Mouse (Mus musculus) C2C12 (cell line): ENCODE results near the gene Ltbp4. TPM values are rescaled to one million over a fixed set of nuclear protein-coding genes. Genes with fewer than 3 reads are reported as not detected.
A peak's percentile ranks its signal among the peaks of the same experiment; 100 is the strongest.

Source experiments
- H3K27me3 ChIP-seq: one replicate; pipeline ENCODE4 v1.6.1; 2011; ENCODE audit not compliant: control insufficient read depth, insufficient read depth, insufficient read length
- H3K36me3 ChIP-seq: one replicate; pipeline ENCODE4 v1.6.1; 2011; ENCODE audit not compliant: control insufficient read depth, insufficient read depth
- H3K4me3 ChIP-seq: one replicate; pipeline ENCODE4 v1.5.1; 2011; ENCODE audit warnings: mild to moderate bottlenecking, control low read depth; ENCODE audit not compliant: poor library complexity, insufficient read depth, severe bottlenecking
- H3K79me2 ChIP-seq: one replicate; pipeline ENCODE4 v1.6.1; 2011; ENCODE audit not compliant: control insufficient read depth, insufficient read depth
- H3K79me3 ChIP-seq: one replicate; pipeline ENCODE4 v1.6.1; 2011; ENCODE audit warnings: low read depth, control low read depth
- H3ac ChIP-seq: one replicate; pipeline ENCODE3; 2011; ENCODE audit warnings: low read depth; ENCODE audit not compliant: control insufficient read depth, insufficient read length
- CEBPB ChIP-seq: IDR thresholded peaks from one replicate; pipeline ENCODE4 v1.6.1; 2011; ENCODE audit warnings: low read depth, mild to moderate bottlenecking, control low read depth, moderate library complexity
- CTCF ChIP-seq: IDR thresholded peaks from one replicate; pipeline ENCODE4 v1.5.1; 2011; ENCODE audit not compliant: control insufficient read depth, insufficient read depth, insufficient read length
- FOSL1 ChIP-seq: IDR thresholded peaks from one replicate; pipeline ENCODE4 v1.8.0; 2011; ENCODE audit warnings: mild to moderate bottlenecking, low read length; ENCODE audit not compliant: poor library complexity, insufficient read depth, severe bottlenecking
- MAX ChIP-seq: IDR thresholded peaks from one replicate; pipeline ENCODE4 v1.6.1; 2011; ENCODE audit warnings: mild to moderate bottlenecking, control low read depth
- MYOD1 ChIP-seq: IDR thresholded peaks from one replicate; pipeline ENCODE4 v1.6.1; 2011; ENCODE audit warnings: low read depth; ENCODE audit not compliant: control insufficient read depth, insufficient read length
- MYOG ChIP-seq: IDR thresholded peaks from one replicate; pipeline ENCODE4 v1.6.1; 2011; ENCODE audit not compliant: control insufficient read depth, insufficient read length; ENCODE audit errors: extremely low read depth
- USF1 ChIP-seq: IDR thresholded peaks from one replicate; pipeline ENCODE4 v1.6.1; 2011; ENCODE audit warnings: low read depth, mild to moderate bottlenecking, control low read depth, moderate library complexity
- polyA plus RNA-seq: library from polyadenylated mRNA; unstranded; fragments of >200 nt; fragmentation: generic; extraction: Trizol; gene quantifications from one replicate; pipeline ENCODE4 v1.2.1, GENCODE M21; 2012; ENCODE audit warnings: missing spikeins

Ltbp4 gene
- polyA plus RNA-seq, 1 experiment: 22.9 TPM

GRCm38 (mm10) chr7:27261888-27262287 is 75.6 kb downstream of the Ltbp4 start:
- H3K4me3 ChIP-seq: no peak overlapping the region

GRCm38 (mm10) chr7:27260856-27261255 is 76.6 kb downstream of the Ltbp4 start:
- Histone ChIP-seq H3K27me3 (no peaks in the 10 kb centered on the region), H3K4me3 (no peak overlapping the region), H3ac (no peak overlapping the region), H3K36me3 (no peaks in the 10 kb centered on the region), H3K79me2 (peaks cover 5% of the 10 kb centered on the region), H3K79me3 (no peaks in the 10 kb centered on the region)
- TF ChIP-seq USF1 (no peak), CTCF (no peak), MYOD1 (no peak), FOSL1 (no peak), CEBPB (no peak), MYOG (no peak)

More at GRCm38 (mm10) chr7:27261888-27262287, 75.6 kb downstream of the Ltbp4 start:
- H3K27me3 ChIP-seq: no peaks in the 10 kb centered on the region
- TF ChIP-seq CTCF (no peak), MYOG (no peak), CEBPB (no peak), MAX (no peak), USF1 (no peak), MYOD1 (no peak), FOSL1 (no peak)
- H3ac ChIP-seq: no peak overlapping the region
- peaks cover 5% of the 10 kb centered on the region for H3K79me2 ChIP-seq
- no peaks in the 10 kb centered on the region for H3K36me3 ChIP-seq
- no peaks in the 10 kb centered on the region for H3K79me3 ChIP-seq

- Histone ChIP-seq H3K79me2 (peaks cover 5% of the 10 kb centered on the region), H3K4me3 (no peak overlapping the region), H3K79me3 (no peaks in the 10 kb centered on the region), H3K36me3 (no peaks in the 10 kb centered on the region), H3K27me3 (no peaks in the 10 kb centered on the region), H3ac (peak overlapping the region; percentile 54)
- TF ChIP-seq CTCF (no peak), MYOD1 (peak; percentile 29)
These were observed 77.7 kb downstream of the Ltbp4 start for GRCm38 (mm10) chr7:27259771-27260170.

GRCm38 (mm10) chr7:27259271-27259721 is 78.2 kb downstream of the Ltbp4 start:
- Histone ChIP-seq H3K79me2 (peaks cover 5% of the 10 kb centered on the region), H3K4me3 (peak overlapping the region; percentile 46), H3K27me3 (no peaks in the 10 kb centered on the region), H3K79me3 (no peaks in the 10 kb centered on the region), H3ac (peak overlapping the region; percentile 54), H3K36me3 (no peaks in the 10 kb centered on the region)
- no peak for TF ChIP-seq MYOG

- H3K79me3 ChIP-seq: no peaks in the 10 kb centered on the region
- H3K36me3 ChIP-seq: no peaks in the 10 kb centered on the region
- H3K4me3 ChIP-seq: peak within 1 kb of the TSS; percentile 46
- peak within 1 kb of the TSS; percentile 54 for H3ac ChIP-seq
- TF ChIP-seq MYOG (no peak), CTCF (no peak), MYOD1 (no peak), FOSL1 (no peak), CEBPB (no peak), USF1 (no peak), MAX (no peak)
- peaks cover 5% of the 10 kb centered on the region for H3K79me2 ChIP-seq
- no peaks in the 10 kb centered on the region for H3K27me3 ChIP-seq
These were observed 79.1 kb downstream of the Ltbp4 start, which contains the start of gene Numbl for GRCm38 (mm10) chr7:27258205-27258899. Gene Numbl, plus strand, starts transcription at chr7:27258433.

- no peaks in the 10 kb centered on the region for H3K27me3 ChIP-seq
- H3K4me3 ChIP-seq: no peak overlapping the region
- TF ChIP-seq CTCF: no peak
- TF ChIP-seq CEBPB: no peak
- TF ChIP-seq USF1: no peak
- no peak for TF ChIP-seq MAX
- no peak for TF ChIP-seq MYOG
- TF ChIP-seq FOSL1: no peak
- no peak for TF ChIP-seq MYOD1
- peak overlapping the region; percentile 13 for H3ac ChIP-seq
- peaks cover 5% of the 10 kb centered on the region for H3K79me2 ChIP-seq
- no peaks in the 10 kb centered on the region for H3K79me3 ChIP-seq
- no peaks in the 10 kb centered on the region for H3K36me3 ChIP-seq
These were observed 79.7 kb downstream of the Ltbp4 start for GRCm38 (mm10) chr7:27257852-27258204.
